Mouse (Mus musculus): ENCODE results near the gene Scpep1. TPM values are rescaled to one million over a fixed set of nuclear protein-coding genes. Genes with fewer than 3 reads are reported as not detected.
A peak's percentile ranks its signal among the peaks of the same experiment; 100 is the strongest.
"Not testable (repeated sequence)": the region's sequence is repeated elsewhere in the genome, so short reads cannot be mapped to it uniquely, and the experiment has no call there.

Gene Scpep1
- polyA plus RNA-seq, 1 experiment, result 22.3 TPM

- no peak for TF ChIP-seq CTCF (IDR thresholded peaks at IDR 0.05; ENCODE audit: control insufficient read depth, insufficient read depth, low read length)
- TF ChIP-seq POLR2A (IDR thresholded peaks at IDR 0.05; ENCODE audit: borderline replicate concordance, control insufficient read depth, low read depth, low read length), result peak; percentile 99
- Histone ChIP-seq H3K27ac (ENCODE audit: control insufficient read depth, insufficient read depth, low read depth, low read length, poor library complexity) (peak within 1 kb of the TSS; percentile 93), H3K4me3 (replicated peaks; ENCODE audit: control insufficient read depth, low read depth, low read length) (peak within 1 kb of the TSS; percentile 97), H3K4me1 (ENCODE audit: control insufficient read depth, insufficient read depth, low read length) (peaks cover 10% of the 10 kb centered on the region; the same call in 1 of the 2 replicates)
- WGBS, result under 1% methylated on average over 48 of the region's 48 CpGs
These were observed 43.9 kb upstream of the Scpep1 start, which contains the start of gene Trim25 for GRCm38 (mm10) chr11:88998974-88999722. Gene Trim25, plus strand, starts transcription at chr11:88999376.

- 24% methylated on average over 3 of the region's 3 CpGs for WGBS
- Histone ChIP-seq H3K4me1 (ENCODE audit: control insufficient read depth, insufficient read depth, low read length) (peaks cover 9% of the 10 kb centered on the region; the same call in 1 of the 2 replicates), H3K4me3 (replicated peaks; ENCODE audit: control insufficient read depth, low read depth, low read length) (no peak overlapping the region), H3K27ac (ENCODE audit: control insufficient read depth, insufficient read depth, low read depth, low read length, poor library complexity) (no peak overlapping the region)
- TF ChIP-seq POLR2A (IDR thresholded peaks at IDR 0.05; ENCODE audit: borderline replicate concordance, control insufficient read depth, low read depth, low read length), result no peak
- TF ChIP-seq CTCF (IDR thresholded peaks at IDR 0.05; ENCODE audit: control insufficient read depth, insufficient read depth, low read length), result no peak
These were observed 43.1 kb upstream of the Scpep1 start for GRCm38 (mm10) chr11:88998406-88998805.

- not testable (repeated sequence) for H3K4me3 ChIP-seq (replicated peaks; ENCODE audit: control insufficient read depth, low read depth, low read length); H3K27ac ChIP-seq (ENCODE audit: control insufficient read depth, insufficient read depth, low read depth, low read length, poor library complexity); H3K4me1 ChIP-seq (ENCODE audit: control insufficient read depth, insufficient read depth, low read length)
- WGBS, result 71% methylated on average over 5 of the region's 5 CpGs
These were observed 42.1 kb upstream of the Scpep1 start for GRCm38 (mm10) chr11:88997343-88997742.

- Histone ChIP-seq H3K27ac (ENCODE audit: control insufficient read depth, insufficient read depth, low read depth, low read length, poor library complexity) (no peak overlapping the region), H3K4me3 (replicated peaks; ENCODE audit: control insufficient read depth, low read depth, low read length) (no peak overlapping the region), H3K4me1 (ENCODE audit: control insufficient read depth, insufficient read depth, low read length) (peaks cover 4% of the 10 kb centered on the region; the same call in 1 of the 2 replicates)
- WGBS, result 64% methylated on average over 7 of the region's 7 CpGs
- TF ChIP-seq CTCF (IDR thresholded peaks at IDR 0.05; ENCODE audit: control insufficient read depth, insufficient read depth, low read length) (no peak), POLR2A (IDR thresholded peaks at IDR 0.05; ENCODE audit: borderline replicate concordance, control insufficient read depth, low read depth, low read length) (no peak)
These were observed 41.2 kb upstream of the Scpep1 start for GRCm38 (mm10) chr11:88996427-88996826.

- Histone ChIP-seq H3K4me1 (ENCODE audit: control insufficient read depth, insufficient read depth, low read length) (no peaks in the 10 kb centered on the region; the same call in 1 of the 2 replicates), H3K27ac (ENCODE audit: control insufficient read depth, insufficient read depth, low read depth, low read length, poor library complexity) (no peak overlapping the region), H3K4me3 (replicated peaks; ENCODE audit: control insufficient read depth, low read depth, low read length) (no peak overlapping the region)
- no peak for TF ChIP-seq POLR2A (IDR thresholded peaks at IDR 0.05; ENCODE audit: borderline replicate concordance, control insufficient read depth, low read depth, low read length)
- no peak for TF ChIP-seq CTCF (IDR thresholded peaks at IDR 0.05; ENCODE audit: control insufficient read depth, insufficient read depth, low read length)
- WGBS, result 94% methylated on average over 2 of the region's 2 CpGs
These were observed 40.4 kb upstream of the Scpep1 start for GRCm38 (mm10) chr11:88995616-88996015.

- WGBS, result 58% methylated on average over 7 of the region's 7 CpGs
- Histone ChIP-seq H3K4me1 (ENCODE audit: control insufficient read depth, insufficient read depth, low read length) (no peaks in the 10 kb centered on the region; the same call in 1 of the 2 replicates), H3K27ac (ENCODE audit: control insufficient read depth, insufficient read depth, low read depth, low read length, poor library complexity) (no peak overlapping the region), H3K4me3 (replicated peaks; ENCODE audit: control insufficient read depth, low read depth, low read length) (no peak overlapping the region)
- TF ChIP-seq CTCF (IDR thresholded peaks at IDR 0.05; ENCODE audit: control insufficient read depth, insufficient read depth, low read length) (no peak), POLR2A (IDR thresholded peaks at IDR 0.05; ENCODE audit: borderline replicate concordance, control insufficient read depth, low read depth, low read length) (no peak)
These were observed 39.2 kb upstream of the Scpep1 start for GRCm38 (mm10) chr11:88994492-88994891.

- Histone ChIP-seq H3K27ac (ENCODE audit: control insufficient read depth, insufficient read depth, low read depth, low read length, poor library complexity) (no peak overlapping the region), H3K4me1 (ENCODE audit: control insufficient read depth, insufficient read depth, low read length) (no peaks in the 10 kb centered on the region; the same call in 1 of the 2 replicates), H3K4me3 (replicated peaks; ENCODE audit: control insufficient read depth, low read depth, low read length) (no peak overlapping the region)
- WGBS, result 21% methylated on average over 5 of the region's 5 CpGs
- TF ChIP-seq POLR2A (IDR thresholded peaks at IDR 0.05; ENCODE audit: borderline replicate concordance, control insufficient read depth, low read depth, low read length), result no peak
- peak; percentile 89 for TF ChIP-seq CTCF (IDR thresholded peaks at IDR 0.05; ENCODE audit: control insufficient read depth, insufficient read depth, low read length)
These were observed 38.4 kb upstream of the Scpep1 start for GRCm38 (mm10) chr11:88993625-88994024.

- no peak overlapping the region for H3K27ac ChIP-seq (ENCODE audit: control insufficient read depth, insufficient read depth, low read depth, low read length, poor library complexity)
- WGBS, result 64% methylated on average over 7 of the region's 7 CpGs
- TF ChIP-seq CTCF (IDR thresholded peaks at IDR 0.05; ENCODE audit: control insufficient read depth, insufficient read depth, low read length) (no peak), POLR2A (IDR thresholded peaks at IDR 0.05; ENCODE audit: borderline replicate concordance, control insufficient read depth, low read depth, low read length) (no peak)
- H3K4me1 ChIP-seq (ENCODE audit: control insufficient read depth, insufficient read depth, low read length), result no peaks in the 10 kb centered on the region; the same call in 1 of the 2 replicates
- no peak overlapping the region for H3K4me3 ChIP-seq (replicated peaks; ENCODE audit: control insufficient read depth, low read depth, low read length)
These were observed 37.9 kb upstream of the Scpep1 start for GRCm38 (mm10) chr11:88993186-88993585.
